Mouse (Mus musculus): ENCODE measurements around the gene Mcpt4.

DNA sequence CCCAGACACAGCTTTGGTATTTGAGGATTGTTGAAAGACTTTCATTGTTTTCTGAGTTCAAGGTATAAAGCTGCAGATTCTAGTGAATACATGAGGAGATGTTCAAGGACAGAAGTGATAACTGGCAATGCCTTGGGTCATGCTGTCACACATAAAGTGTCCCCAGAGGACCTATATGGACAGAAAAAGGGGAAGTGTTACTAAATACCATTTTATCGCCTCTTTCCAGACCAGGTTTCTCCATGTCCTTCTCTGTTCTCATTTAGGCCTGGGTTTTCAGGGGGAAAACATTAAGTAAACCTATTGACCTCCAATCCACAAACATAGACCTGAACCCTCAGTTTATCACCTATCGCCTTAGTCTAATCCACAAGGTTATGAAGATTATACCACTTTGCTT is 48.2 kb downstream of the Mcpt4 start:
- TF ChIP-seq CTCF (IDR thresholded peaks at IDR 0.05; ENCODE audit: low read depth) (no peak), EP300 (IDR thresholded peaks at IDR 0.05; ENCODE audit: low read depth) (no peak)
